Mouse (Mus musculus) limb, embryonic 14.5 days (tissue): ENCODE measurements around the gene Laptm4a. TPM values are rescaled to one million over a fixed set of nuclear protein-coding genes. Genes with fewer than 3 reads are reported as not detected.

ENCODE experiments used
- ATAC-seq: fragments of 200-750 bp; cut with Nextera tagmentation; 2 replicates; pipeline ENCODE4 v1.8.0; 2017; ENCODE audit warnings: low read depth, moderate number of reproducible peaks, moderate TSS enrichment; ENCODE audit not compliant: low FRiP score
- DNase-seq: peaks from one replicate; pipeline ENCODE4 v3.0.0-alpha.2; 2015; ENCODE audit warnings: low spot score
- H3K27ac ChIP-seq: fragments of 300-500 bp; sonication (generic); replicated peaks from 2 replicates; pipeline ENCODE4 v1.5.1; 2014; ENCODE audit warnings: low read depth, mild to moderate bottlenecking, low read length, moderate library complexity, mixed read lengths
- H3K27me3 ChIP-seq: fragments of 300-500 bp; sonication (generic); 2 replicates; pipeline ENCODE4 v1.6.1; 2014; ENCODE audit warnings: low read length, mixed read lengths; ENCODE audit not compliant: control insufficient read depth, insufficient read depth
- H3K36me3 ChIP-seq: fragments of 300-500 bp; sonication (generic); 2 replicates; pipeline ENCODE4 v1.6.1; 2014; ENCODE audit warnings: mild to moderate bottlenecking, low read length, moderate library complexity, mixed read lengths; ENCODE audit not compliant: control insufficient read depth, insufficient read depth
- H3K4me1 ChIP-seq: fragments of 300-500 bp; sonication (generic); 2 replicates; pipeline ENCODE4 v1.6.1; 2014; ENCODE audit warnings: antibody characterized with exemption, low read length, mixed read lengths; ENCODE audit not compliant: control insufficient read depth, insufficient read depth
- H3K4me2 ChIP-seq: fragments of 300-500 bp; sonication (generic); replicated peaks from 2 replicates; pipeline ENCODE4 v1.6.1; 2014; ENCODE audit warnings: low read depth, mild to moderate bottlenecking, low read length, moderate library complexity; ENCODE audit not compliant: severe bottlenecking
- H3K4me3 ChIP-seq: fragments of 300-500 bp; sonication (generic); replicated peaks from 2 replicates; pipeline ENCODE4 v1.5.1; 2014; ENCODE audit warnings: low read length
- H3K9ac ChIP-seq: fragments of 300-500 bp; sonication (generic); 2 replicates; pipeline ENCODE4 v1.6.1; 2014; ENCODE audit warnings: mild to moderate bottlenecking, low read depth, low read length, moderate library complexity; ENCODE audit not compliant: severe bottlenecking
- H3K9me3 ChIP-seq: fragments of 300-500 bp; sonication (generic); 2 replicates; pipeline ENCODE4 v1.6.1; 2016; ENCODE audit warnings: low read length; ENCODE audit not compliant: control insufficient read depth
- POLR2A ChIP-seq: fragments of 200-500 bp; IDR thresholded peaks from 2 replicates; pipeline ENCODE4 v1.8.0; 2012; ENCODE audit warnings: inconsistent platforms, mild to moderate bottlenecking, moderate library complexity, borderline replicate concordance; ENCODE audit not compliant: insufficient read depth, insufficient read length; ENCODE audit errors: extremely low read depth
- WGBS: fragments of 180-500 bp; shearing (Covaris S2); extraction: QIAGEN DNeasy Blood & Tissue Kit; methylation state at CpG from one replicate; pipeline ENCODE4 v1.1.7; 2014; 5-methylcytosine and 5-hydroxymethylcytosine counted together
- polyA plus RNA-seq, 2 experiments: library from polyadenylated mRNA; depleted of rRNA in 1 of 2; stranded (reverse) in 1 of 2; unstranded in 1 of 2; fragments of >200 nt; fragmentation: Nextera tagmentation in 1 of 2; extraction: Ambion mirVana in 1 of 2; gene quantifications; 2 replicates each; pipeline versions ENCODE4 v1.2.1 to v1.2.3; 2012 to 2014

Laptm4a gene
- polyA plus RNA-seq, 2 experiments: 358 to 619 TPM

DNA sequence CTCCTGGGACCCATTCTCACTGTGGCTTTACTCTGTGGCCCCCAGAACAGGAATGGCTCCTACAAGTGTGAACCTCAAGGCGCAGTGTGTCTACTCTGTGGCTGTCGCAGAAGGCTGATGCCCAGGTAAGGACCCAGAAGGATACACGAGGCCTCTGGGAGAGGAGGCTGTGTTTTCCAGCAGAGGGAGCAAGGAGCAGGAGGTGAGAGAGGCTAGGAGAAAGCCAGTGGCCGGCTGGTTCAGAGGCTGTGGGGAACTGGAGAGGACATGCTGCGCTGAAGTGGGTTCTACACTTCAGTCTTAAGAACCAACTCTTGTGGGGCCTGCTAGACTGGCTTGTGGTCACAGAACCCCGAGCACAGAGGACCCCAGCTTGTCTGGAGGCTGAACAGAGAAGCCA, 42.1 kb upstream of the Laptm4a start:
- H3K27ac ChIP-seq: no peak overlapping the region

DNA sequence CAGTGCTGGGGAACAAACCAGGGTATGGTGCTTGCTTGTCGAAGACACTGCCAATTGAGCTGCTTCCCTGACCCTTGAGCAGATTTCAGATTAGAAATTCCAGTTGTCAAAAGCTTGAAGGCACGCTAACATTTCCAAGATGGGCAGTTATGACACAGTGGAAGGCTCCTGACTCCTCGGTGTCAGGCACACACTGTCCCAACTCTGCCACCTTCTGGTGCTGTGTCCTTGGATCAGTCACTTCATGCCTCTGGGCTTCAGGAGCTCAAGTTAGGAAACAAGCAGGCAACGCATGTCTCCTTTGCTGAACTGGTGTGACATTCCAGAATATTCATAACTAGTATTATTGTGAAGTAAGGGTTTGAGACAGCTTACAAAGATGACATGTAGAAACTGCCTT, 39.7 kb upstream of the Laptm4a start:
- no peak overlapping the region for H3K4me2 ChIP-seq
- H3K9me3 ChIP-seq: no peaks in the 10 kb centered on the region
- no peak for TF ChIP-seq POLR2A
- no peaks in the 10 kb centered on the region for H3K27me3 ChIP-seq
- no peak overlapping the region for H3K9ac ChIP-seq
- no peak for ATAC-seq
- DNase-seq: peak; percentile 26
- no peak overlapping the region for H3K27ac ChIP-seq
- no peak overlapping the region for H3K4me3 ChIP-seq
- 47% methylated on average over 4 of the region's 4 CpGs for WGBS
- H3K36me3 ChIP-seq: no peaks in the 10 kb centered on the region
- H3K4me1 ChIP-seq: peaks cover 17% of the 10 kb centered on the region

More for the DNA sequence above, 42.1 kb upstream of the Laptm4a start:
- no peaks in the 10 kb centered on the region for H3K36me3 ChIP-seq
- no peak for DNase-seq
- H3K27me3 ChIP-seq: no peaks in the 10 kb centered on the region
- H3K4me3 ChIP-seq: no peak overlapping the region
- no peak for ATAC-seq
- H3K9me3 ChIP-seq: no peaks in the 10 kb centered on the region
- no peaks in the 10 kb centered on the region; the same call in 1 of the 2 replicates for H3K4me1 ChIP-seq
- no peak for TF ChIP-seq POLR2A
- 65% methylated on average over 6 of the region's 6 CpGs for WGBS
- no peak overlapping the region for H3K9ac ChIP-seq
- no peak overlapping the region for H3K4me2 ChIP-seq

DNA sequence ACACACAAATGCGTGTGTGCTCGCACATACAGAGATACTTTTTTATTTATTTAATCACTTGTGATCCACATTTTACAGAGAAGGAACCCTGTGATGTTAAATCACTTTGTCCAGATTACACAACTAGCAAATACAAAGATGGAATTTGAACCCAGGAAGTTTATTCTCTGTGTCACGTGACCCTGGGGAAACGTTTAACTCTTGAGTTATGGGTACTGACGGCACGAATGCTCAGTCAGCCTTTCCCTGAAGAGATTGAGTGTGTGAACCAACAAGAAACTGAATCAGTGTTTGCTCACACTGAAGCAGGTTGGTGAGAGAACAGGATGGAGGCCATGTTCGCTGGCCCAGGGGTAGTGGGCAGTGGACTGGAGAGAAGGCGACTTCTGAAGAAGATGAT, 39.1 kb upstream of the Laptm4a start:
- no peak overlapping the region for H3K4me3 ChIP-seq
- H3K4me1 ChIP-seq: peaks cover 17% of the 10 kb centered on the region
- no peak for ATAC-seq
- H3K9ac ChIP-seq: no peak overlapping the region
- H3K4me2 ChIP-seq: no peak overlapping the region
- no peak for DNase-seq
- WGBS: 72% methylated on average over 8 of the region's 8 CpGs
- TF ChIP-seq POLR2A: no peak
- no peaks in the 10 kb centered on the region for H3K9me3 ChIP-seq
- no peaks in the 10 kb centered on the region for H3K36me3 ChIP-seq
- H3K27ac ChIP-seq: no peak overlapping the region
- H3K27me3 ChIP-seq: no peaks in the 10 kb centered on the region

DNA sequence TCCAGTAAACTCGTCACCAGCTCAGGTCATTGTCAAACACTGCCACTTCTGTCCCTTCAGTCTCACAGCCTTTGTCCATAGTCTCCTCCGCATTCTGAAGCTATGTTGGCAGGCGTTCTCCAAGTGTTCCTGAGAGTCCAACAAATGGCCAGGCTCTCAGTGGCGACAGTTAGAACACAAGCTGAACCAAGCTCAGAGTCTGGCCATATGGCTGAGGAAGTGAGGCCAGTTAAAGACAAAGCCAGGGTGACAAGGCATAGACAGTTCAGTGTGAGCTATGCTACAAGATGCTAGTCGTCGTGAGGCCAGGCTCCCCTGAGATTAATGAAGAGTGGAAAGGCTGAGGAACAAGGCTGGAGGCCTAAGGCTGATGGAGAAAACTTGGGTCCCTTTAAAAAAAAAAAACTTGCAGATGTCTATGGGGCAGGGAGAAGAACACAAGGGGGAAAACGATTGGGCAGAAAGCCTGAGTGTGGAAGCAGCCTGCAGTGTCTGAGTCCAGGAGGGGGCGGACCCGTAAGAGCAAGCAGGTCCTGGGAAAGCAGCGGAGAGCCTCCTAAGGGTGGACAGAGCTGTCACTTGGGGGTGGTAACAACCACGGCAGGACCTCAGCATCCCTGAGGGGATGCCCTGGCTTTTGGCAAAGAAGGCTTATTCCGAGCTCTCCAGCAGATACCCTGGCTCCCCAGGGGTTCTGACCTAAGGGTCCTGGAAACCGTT, 36.9 kb upstream of the Laptm4a start:
- no peak for TF ChIP-seq POLR2A
- ATAC-seq: no peak
- WGBS: 22% methylated on average over 13 of the region's 13 CpGs
- Histone ChIP-seq H3K4me2 (no peak overlapping the region), H3K27ac (no peak overlapping the region), H3K4me1 (peaks cover 17% of the 10 kb centered on the region), H3K36me3 (no peaks in the 10 kb centered on the region), H3K4me3 (no peak overlapping the region), H3K9me3 (no peaks in the 10 kb centered on the region), H3K9ac (no peak overlapping the region), H3K27me3 (no peaks in the 10 kb centered on the region)
- DNase-seq: no peak

DNA sequence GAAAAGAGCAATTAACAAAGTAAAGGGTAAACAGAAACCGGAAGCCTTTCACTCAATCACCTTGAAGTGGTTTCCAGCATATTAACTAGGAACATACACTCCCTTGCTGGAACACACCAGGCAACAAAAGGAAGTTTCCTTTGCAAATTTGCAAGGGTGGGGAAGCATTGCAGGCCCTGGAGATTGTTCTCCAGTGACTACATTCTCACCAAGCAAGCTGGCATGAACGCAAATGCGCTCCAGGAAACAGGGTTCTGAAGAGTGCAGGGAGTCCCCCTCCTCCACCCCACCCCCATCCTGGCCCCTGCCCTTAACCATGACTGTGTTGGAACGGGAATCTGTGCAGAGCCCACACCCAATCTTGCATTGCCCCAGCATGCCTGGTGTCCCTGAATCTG, 36.3 kb upstream of the Laptm4a start:
- no peaks in the 10 kb centered on the region for H3K36me3 ChIP-seq
- H3K4me3 ChIP-seq: no peak overlapping the region
- H3K4me2 ChIP-seq: no peak overlapping the region
- ATAC-seq (no peak), DNase-seq (peak; percentile 25)
- H3K9ac ChIP-seq: no peak overlapping the region
- WGBS: 10% methylated on average over 4 of the region's 4 CpGs
- H3K9me3 ChIP-seq: no peaks in the 10 kb centered on the region
- H3K27ac ChIP-seq: 0 out of 2 replicates have a peak overlapping the region, but pooled peaks have one; percentile 10
- H3K27me3 ChIP-seq: no peaks in the 10 kb centered on the region
- H3K4me1 ChIP-seq: peaks cover 17% of the 10 kb centered on the region
- TF ChIP-seq POLR2A: no peak
